Mouse (Mus musculus) naive thymus-derived CD4-positive, alpha-beta T cell, adult 2 months (primary cell): ENCODE measurements at regions not wholly inside any gene's neighbourhood (a gene's known extent, or its start where the extent isn't known, plus 50 kb on each side); places are given as distances from the start of the nearest gene placed in this dataset.

Experiments
- DNase-seq: peaks from one replicate; pipeline ENCODE4 v3.0.0-alpha.2; 2011; ENCODE audit warnings: low read depth

DNA sequence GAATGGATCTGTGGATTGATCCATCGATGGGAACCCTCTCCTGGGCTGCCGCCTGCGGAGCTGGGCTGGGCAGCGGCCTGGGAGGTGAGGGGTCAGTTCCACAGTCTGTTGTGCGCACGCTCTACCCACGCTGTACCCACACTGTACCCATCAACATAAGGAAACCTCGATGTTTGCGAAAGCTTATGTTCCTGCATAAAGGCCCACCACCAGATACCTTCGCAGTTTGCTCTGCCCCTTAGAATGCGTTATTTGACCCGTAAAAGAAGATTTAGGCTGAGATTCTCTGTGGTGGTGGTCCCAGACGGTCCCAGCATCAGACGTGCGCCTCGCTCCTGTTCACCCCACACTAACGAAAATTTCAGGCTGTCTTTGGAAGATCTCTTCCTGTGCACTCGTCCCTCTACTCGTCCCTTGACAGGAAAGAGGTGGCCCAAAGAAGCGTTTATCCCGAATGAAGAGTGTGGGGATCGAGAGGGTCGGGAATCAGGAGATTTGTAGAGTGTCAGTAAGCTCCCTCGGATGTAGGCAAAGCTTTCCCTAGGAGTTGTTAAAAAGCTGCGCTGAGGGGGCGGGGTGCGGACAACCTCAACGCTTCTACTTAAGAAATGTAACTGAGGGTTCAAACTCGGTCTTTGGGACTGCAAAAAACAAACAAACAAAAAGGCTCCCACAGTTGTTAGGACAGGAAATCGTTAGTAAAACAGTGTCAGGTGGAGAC lies 123.9 kb downstream of the Tmem161b start:
- no peak for DNase-seq

DNA sequence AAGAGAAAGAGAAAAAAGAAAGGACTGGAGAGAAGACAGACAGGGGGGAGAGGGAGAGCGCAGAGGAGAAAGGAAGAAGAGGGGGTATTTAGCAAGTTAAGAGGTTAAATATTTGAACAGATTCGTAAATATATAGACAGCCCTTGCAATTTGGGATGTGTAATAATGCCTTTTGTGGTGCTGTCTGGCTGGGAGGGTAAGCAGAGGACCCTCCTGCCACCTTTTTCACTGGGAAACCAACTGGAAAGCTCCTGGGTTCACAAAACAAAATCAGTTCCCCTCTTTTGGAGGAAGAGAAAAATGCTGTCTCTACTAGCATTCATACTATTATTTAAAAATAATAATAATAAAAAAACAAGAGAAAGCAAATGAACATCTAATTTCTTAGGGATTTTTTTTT lies 124.5 kb downstream of the Tmem161b start:
- DNase-seq = no peak

- no peak for DNase-seq
These were observed 125.3 kb downstream of the Tmem161b start for GRCm38 (mm10) chr13:84347181-84347913.

DNA sequence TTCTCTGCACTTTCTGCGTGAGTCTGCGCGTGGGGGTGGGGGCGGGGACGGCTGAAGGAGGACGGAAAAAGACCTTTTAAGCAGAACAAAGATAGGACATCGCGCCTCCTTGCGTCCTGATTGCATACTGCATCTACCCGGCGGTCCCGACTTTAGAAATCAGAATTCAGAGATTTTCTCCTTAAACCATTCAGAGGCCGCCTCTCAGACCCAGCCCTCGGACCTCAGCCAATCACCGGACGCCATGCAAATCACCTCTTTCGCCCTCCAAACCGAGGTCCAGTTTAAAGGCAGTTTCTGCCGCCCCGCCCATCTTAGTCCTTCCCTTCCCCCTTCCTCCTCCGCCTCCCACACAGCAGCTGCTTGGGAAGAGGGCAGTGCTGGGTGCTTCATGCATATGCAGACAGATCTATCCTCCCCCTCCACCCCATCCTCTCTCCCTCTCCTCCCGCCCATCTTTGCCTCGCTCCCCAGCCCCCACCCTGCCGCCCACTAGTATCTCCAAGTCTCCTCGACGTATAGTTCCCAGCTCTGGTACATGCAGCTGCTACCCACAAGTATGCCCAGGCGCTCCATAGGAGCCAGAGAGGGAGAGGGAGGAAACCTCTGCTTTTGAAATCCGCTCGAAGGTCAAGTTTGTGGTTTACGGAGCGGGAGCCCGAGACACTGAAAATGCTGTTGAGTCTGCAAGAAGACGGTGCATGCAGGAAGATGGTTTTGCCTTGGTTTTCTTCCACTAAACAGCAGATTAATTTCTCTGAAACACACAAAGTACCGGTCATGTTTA lies 126.0 kb downstream of the Tmem161b start:
- peak; percentile 48 for DNase-seq

- DNase-seq = peak; percentile 6
These were observed 126.5 kb downstream of the Tmem161b start for GRCm38 (mm10) chr13:84348701-84348975.

GRCm38 (mm10) chr13:84349001-84349720 lies 127.1 kb downstream of the Tmem161b start:
- peak; percentile 14 for DNase-seq

GRCm38 (mm10) chr13:84349721-84350040 lies 127.6 kb downstream of the Tmem161b start:
- no peak for DNase-seq

GRCm38 (mm10) chr13:84350791-84351190 lies 128.7 kb downstream of the Tmem161b start:
- DNase-seq = no peak

- DNase-seq = no peak
These were observed 134.4 kb downstream of the Tmem161b start for GRCm38 (mm10) chr13:84356455-84356854.

DNA sequence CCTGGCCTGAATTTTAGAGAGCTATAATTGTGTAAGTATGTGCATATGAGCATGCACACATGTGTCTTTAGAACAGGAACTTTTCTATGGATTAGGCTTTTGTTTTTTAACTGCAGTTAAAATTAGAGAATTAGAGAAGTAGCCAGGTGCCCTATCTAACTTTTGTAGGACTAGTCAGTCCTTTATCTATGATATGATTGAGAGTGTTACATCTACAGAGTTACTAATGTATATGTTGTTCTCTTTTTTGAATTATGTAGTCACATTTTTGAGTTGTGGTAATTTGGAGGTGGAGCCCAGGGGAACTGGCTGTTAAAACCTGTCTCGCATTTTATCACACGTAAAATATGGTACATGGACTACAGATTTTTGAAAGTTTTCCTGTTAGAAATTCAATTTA lies 138.4 kb downstream of the Tmem161b start:
- DNase-seq = no peak

GRCm38 (mm10) chr13:84364069-84364468 lies 142.0 kb downstream of the Tmem161b start:
- DNase-seq = no peak

GRCm38 (mm10) chr13:84365503-84365902 lies 143.4 kb downstream of the Tmem161b start:
- DNase-seq = no peak

GRCm38 (mm10) chr13:84366017-84366416 lies 143.9 kb downstream of the Tmem161b start:
- DNase-seq = no peak

- DNase-seq = no peak
These were observed 144.7 kb downstream of the Tmem161b start for GRCm38 (mm10) chr13:84366839-84367238.

- DNase-seq = no peak
These were observed 146.1 kb downstream of the Tmem161b start for GRCm38 (mm10) chr13:84368225-84368624.

GRCm38 (mm10) chr13:84374711-84375257 lies 152.7 kb downstream of the Tmem161b start:
- no peak for DNase-seq

DNA sequence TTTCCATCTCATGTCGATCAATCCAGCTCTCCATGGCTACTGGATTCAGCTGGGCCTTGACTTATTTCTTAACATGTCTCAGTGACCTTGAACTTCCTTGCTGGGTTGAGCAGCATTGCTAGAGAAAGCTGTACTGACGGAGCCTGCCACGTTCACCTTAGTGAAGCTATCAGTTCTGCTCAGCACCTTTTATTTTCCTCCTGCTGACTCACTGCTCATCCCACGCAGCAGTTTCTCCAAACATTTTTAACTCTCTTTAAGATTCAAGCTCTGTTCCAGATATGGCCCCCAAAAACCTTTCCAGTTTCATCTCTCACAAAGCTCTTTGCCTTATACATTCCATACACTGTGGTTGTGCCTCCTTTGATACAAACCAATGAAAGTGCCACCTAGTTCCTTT lies 153.8 kb downstream of the Tmem161b start:
- no peak for DNase-seq

DNA sequence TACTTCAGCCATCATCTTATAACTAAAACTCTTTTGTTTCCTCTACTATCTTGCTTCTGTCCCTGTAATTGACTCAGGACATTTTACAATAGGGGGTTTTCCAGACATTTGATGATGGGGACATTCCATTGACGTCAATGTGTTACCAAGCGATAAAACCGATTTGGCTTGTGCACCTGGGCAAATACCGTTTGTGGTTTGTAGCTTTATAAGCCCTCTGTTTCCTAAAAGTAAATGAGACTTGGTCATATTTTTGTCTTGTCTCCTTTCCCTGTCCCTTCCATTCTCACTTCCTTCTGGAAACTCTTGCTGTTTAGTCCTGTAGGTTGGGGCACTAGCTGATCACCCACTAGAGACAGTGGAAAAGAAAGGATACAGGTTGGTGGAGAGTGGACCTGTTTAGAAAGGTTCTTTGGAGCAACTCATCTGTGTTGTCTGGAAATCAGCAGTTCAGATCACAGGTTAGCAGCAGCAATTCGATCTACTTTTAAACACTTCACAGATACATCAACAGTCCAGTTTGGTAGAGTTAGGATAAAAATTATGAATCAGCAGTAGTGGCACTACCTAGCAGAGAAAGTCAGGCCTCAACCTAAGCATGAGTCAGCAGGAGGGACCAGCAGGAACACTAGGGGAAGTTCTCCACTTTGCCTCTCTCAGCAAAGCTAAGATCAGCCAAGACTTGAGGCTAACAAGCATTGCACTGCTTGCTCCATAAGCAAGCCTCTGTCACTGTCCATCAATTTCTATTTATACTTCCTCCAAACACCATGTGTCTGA lies 156.6 kb downstream of the Tmem161b start:
- DNase-seq = no peak

DNA sequence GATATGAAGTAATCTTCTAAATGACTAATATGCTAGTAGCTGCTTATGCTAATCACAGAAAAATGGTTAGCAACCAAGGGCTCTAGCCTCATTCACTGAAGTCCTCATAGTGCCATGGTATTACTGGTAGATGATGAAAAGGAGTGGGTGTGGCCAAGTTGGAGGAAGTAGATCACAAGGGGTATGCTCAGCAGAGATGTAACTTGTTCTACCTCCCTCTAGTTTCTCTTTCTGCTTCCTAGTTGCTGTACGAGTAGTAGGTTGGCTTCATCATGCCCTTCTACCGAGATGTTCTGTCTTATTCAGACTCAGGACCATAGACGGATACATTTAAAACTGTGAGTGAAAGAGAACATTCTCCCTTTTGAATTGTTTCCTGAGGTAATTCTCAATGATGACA lies 169.5 kb downstream of the Tmem161b start:
- no peak for DNase-seq

- no peak for DNase-seq
These were observed 176.6 kb downstream of the Tmem161b start for GRCm38 (mm10) chr13:84398476-84399344.
